Mouse (Mus musculus): ENCODE results near the gene Flot2.

DNA sequence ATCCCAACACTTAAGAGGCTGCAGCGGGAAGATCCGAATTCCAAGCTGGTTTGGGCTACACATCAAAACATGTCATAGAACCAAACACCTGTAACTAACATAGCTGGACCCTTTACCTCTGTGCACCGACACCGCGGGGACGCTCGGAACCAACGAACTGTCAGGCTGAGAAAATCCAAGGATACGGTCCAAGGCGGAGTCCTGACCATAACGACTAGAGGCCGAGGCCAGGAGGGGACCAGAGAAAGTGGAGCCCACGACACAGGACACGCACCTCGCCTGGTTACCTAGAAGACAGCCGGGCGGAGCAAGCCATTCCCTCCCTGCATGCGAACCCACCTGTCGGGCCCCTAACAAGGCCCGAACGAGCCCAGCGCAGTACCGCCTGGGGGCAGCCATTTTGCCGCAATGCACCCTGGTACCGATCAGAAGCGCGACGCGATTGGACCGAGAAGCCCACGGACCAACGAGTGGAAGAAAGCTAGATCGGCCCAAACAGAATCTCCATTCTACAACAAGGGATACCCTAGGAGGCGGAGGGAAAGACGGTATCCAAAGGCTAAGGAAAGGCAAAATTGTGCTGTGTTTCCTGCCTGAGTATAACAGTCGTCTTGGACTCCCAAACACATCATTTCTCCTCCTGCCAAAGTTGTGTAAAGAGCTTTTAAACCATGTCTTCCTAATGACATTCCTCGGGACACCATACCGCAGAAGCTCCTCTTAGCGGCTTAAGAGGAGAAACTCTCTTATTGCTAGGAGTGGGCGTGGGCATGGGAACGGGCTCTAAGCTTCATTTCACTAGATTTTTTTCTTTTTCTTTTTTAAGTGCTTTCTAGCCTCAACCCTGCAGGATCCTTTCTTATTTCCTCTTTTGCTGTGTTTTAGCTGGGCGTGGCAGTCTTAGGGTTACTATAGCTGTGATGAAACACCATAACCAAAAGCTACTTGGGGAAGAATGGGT, 42.5 kb downstream of the Flot2 start, which contains the start of gene Eral1:
- TF ChIP-seq CTCF (IDR thresholded peaks at IDR 0.05; ENCODE audit: low read depth) (peak; percentile 17; the same call in 1 of the 2 replicates), EP300 (IDR thresholded peaks at IDR 0.05; ENCODE audit: low read depth) (0 out of 2 replicates have a peak, but pooled peaks have one; percentile 25)

Data from liver, postnatal 0 days (tissue).